Mouse (Mus musculus): Measurements from ENCODE around the gene Cby3.
A peak's percentile ranks its signal among the peaks of the same experiment; 100 is the strongest.
"Not testable (repeated sequence)": the region's sequence is repeated elsewhere in the genome, so short reads cannot be mapped to it uniquely, and the experiment has no call there.

The Cby3 gene

DNA sequence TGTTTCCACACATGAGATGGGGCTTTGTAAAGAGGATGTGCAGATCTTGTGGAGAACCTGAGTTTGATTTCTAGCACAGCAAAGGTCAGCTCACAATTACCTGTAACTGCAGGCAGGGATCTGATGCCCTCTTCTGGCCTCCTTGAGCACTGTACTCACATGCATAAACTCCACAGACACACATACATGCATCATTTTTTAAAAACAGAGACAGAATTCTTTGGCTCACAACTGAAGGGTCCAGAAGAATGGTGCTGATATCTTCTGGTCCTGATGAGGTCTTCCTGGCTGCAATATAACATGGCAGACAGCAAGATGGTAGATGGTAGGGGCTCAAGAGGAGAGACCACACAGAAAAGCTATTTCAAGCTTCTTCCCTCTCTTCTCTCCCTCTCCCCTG lies at the start of gene Cby3:
TSS of gene Cby3 (plus strand) at position 301 of the 400 bp plus-strand sequence.
- no peak for DNase-seq

DNA sequence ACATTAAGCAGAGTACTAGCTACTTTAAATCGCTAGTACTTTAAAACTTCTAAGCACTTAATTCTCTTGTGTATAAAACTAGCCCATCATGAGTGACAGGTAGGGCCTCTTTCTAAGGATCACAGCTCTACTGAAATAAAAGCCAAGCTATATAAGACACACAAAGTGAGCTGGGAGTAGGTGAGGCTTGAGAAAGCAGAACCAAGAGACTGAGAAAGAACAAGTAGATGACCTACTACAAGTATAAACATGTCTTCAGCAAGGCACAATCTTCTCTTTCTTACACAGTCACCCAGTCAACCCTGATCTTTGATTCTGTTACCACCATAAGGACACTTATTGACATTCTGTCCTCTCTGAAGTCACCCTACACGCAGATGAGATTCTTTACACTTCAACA lies 41.5 kb upstream of the Cby3 start:
- DNase-seq = no peak

DNA sequence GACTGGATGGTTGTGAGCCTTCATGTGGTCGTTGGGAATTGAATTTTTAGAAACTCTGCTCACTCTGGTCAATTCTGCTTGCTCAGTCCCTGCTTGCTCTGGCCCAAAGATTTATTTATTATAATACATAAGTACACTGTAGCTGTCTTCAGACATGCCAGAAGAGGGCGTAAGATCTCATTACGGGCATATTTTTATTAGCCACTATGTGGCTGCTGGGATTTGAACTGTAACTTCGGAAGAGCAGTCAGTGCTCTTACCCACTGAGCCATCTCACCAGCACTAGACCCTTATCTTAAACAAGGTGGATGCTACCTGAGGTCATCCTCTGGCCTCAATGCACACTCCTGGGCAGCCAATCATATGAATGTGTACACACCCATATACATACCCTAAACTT lies 34.9 kb upstream of the Cby3 start:
- DNase-seq = not testable (repeated sequence)

DNA sequence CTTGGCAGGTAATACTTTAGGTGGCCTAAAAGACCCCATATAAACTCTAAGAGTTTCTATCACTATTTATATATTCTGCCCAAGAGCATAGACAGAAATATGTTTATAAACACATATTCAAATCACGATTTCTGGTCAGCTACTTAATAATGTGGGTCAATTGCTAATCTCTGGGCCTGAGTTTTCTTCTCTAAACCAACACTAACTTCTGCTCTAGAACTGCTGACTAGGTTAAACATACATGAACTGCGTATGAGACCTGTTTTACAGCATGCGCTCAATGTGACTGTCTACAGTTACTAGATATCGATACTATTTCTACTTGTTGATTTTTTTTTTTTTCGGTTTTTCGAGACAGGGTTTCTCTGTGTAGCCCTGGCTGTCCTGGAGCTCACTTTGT lies 33.0 kb upstream of the Cby3 start:
- no peak for DNase-seq

DNA sequence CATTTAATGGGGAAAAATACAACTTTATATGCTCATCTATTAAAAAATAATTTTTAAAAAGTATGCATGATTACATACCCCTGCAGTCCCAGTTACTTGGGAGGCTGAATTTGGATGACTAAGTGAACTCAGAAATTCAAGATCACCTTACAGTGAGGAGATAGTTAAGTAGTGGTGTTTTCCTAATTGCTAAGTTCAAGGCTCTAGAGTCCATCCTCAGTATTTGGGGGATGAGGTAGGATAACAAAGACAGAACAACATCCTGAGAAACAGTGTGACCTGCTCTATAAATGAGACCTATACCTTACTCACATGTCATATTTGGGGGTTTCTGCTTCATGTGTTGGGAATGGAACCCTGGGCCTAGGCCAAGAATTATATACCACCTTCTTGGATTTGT lies 31.9 kb upstream of the Cby3 start:
- DNase-seq = no peak

DNA sequence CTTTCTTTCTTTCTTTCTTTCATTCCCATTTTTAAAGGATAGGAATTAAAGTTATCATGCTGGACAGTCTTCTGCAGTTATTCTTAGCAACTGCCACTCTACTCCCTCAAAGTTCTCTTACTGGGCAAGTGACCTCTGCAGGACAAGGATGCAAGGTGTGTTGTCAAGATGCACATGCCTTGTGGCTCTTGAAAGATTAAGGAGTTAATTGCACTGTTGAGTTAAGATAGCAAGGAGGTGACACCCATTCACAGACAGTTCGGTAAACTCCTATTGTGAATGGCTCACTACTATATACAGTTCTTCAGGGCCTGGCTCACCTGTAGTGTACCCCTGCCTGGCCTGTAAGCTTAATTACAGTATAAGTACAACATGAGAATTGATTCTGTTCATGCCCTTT lies 30.4 kb upstream of the Cby3 start:
- DNase-seq = no peak

DNA sequence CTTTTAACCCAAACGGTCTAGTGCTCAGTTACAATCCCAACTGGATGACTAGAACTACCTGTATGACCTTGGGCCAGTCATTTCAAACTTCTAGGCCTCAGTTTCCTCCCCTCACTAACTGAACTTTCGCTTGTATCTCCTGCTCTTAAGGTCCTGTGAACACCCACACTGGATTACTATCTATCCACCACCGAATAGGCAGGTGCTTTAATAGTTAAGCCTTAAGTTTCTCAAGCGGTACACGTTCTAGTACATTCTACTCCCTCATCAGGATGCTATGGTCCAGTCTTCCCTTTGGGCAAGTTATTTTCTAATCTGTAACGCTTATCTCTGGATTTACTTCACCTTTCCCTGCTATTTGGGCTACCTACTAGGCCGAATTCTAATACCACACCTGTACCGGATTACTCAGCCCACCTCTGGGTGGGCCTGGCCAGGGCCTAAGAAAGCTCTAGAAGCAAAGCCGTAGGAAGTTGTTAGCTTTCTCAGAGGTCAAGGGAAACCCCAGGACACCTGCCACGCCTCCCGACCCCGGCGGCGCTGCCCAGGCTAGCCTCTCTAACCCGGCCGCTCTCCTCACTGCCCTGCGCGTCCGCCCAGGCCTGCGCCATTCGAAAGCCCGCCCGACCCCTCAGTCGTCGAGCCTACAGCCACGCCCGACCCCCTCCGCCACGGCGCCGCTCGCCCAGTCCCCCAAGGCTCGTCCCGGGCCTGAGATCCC lies 29.4 kb upstream of the Cby3 start:
- DNase-seq = no peak

DNA sequence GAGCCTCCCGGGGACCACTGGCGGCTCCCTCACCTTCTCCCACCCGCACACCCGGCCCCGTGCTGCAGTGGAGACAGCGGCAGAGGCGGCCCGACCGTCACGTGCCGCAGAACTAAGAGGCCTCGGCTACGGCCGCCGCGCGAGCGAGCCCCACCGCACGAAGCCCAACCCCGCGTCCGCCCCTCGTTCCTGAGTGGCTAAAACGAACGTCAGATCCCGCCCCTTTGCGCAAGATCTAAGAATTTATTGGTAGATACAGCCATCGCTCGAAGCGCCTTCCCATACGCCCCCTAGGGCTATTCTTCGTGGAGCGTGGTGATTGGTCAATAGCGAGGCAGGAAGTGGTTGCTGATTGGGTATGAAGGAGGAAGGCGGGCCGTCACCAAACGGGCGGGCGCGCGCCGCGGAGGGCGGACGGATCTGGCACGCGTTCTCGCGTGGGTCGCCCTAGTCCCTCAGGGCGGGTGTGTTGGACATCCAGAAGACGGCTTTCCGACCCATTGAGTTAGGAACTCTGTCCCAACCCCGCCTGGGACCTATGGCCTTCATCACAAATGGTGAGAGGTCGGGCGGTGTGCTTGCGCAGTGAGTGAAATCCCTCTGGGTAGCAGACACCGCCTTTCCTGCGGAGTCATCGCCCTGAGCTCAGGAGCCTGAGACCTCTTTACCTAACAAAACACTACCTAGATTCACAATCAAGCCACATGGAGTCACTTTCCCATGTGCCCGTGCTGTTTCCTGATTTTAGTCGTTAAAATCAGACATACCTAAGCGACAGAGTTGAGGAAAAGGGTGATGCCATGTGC lies 28.6 kb upstream of the Cby3 start, which contains the start of gene Canx:
TSS of gene Canx (minus strand) at position 178 of the 806 bp plus-strand sequence.
- peak; percentile 99 for DNase-seq

DNA sequence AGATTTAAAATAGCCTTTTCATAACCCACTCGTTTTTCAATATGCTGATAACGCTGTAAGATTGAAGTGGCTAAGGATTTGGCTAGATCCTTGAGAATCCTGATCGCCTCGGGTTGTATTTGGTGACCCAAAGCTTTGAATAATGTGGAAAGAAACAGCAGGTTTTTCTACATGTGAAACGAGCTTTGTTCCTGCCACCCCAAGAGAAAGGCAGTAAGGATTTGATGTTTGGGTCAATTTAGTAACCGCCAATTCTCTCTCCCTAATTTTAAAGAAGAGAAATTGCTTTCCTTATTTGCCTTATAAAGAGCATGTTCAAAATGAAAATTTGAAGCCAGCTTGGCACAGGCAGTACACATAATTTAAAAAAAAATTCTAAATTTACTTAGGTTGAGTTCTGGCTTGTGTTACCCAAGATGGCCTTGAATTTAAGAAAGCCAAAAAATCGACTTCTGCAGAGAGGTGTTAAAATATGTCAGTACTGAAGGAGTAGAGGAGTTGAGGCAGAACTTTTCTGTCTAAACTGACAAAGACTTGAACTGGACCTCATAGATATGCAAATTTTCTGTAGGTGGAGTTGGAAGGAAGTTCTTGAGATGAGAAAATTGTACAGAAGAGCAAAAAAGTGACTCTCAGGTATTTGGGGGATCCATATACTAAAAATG lies 27.8 kb upstream of the Cby3 start:
- no peak for DNase-seq

DNA sequence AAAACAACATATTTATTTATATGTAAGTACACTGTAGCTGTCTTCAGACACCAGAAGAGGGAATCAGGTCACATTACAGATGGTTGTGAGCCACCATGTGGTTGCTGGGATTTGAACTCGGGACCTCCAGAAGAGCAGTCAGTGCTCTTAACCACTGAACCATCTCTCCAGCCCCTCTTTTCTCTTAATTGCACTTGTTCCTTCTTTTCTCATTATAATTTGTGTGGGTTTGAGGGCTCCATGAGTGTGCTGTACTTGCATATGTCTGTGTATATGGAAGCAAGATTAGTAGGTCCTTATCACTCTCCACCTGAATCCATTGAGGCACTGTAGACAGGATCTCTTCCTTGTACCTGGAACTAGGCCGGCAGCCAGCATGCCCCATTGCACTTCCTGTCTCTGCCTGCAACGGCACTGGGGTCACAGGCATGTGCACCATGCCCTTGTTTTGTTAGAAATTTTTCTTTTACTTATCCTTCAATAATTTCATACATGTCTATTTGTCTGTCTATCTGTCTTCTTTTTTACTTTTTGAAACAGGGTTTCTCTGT lies 26.1 kb upstream of the Cby3 start:
- DNase-seq = no peak

DNA sequence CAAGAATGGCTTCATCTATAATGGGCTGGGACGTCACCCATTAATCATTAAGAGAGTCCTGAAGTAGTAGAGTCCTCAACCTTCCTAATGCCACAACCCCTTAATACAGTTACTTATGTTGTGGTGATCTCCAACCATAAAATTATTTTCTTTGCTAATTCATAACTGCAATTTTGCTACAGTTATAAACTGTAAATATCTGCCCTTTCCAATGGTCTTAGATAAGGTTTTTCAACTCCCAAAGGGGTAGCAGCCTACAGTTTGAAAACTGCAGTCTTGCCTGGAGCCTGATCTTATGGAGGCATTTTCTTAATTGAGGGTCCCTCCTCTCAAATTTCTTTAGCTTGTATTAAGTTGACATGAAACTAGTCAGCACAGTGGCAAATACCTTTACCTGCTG lies 24.9 kb upstream of the Cby3 start:
- DNase-seq = no peak

DNA sequence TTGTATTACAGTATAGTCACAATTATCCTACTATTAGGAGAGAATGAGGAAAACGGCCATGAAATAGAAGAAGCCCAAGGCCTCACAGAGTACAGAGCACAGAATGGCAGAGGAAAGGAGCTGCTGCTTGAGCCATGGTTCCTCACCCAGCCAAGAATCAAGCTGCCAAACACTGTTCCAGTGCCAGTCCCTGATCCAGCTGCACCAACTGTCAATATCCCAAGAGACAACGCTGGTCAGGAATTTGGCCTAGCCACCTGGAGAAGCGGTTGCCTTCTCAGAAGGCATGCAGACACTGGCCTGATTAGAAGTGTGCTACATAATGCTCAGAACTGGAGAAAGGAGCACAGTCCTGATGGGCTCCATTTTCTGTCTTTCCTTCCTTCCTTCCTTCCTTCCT lies 21.1 kb upstream of the Cby3 start:
- DNase-seq = no peak

DNA sequence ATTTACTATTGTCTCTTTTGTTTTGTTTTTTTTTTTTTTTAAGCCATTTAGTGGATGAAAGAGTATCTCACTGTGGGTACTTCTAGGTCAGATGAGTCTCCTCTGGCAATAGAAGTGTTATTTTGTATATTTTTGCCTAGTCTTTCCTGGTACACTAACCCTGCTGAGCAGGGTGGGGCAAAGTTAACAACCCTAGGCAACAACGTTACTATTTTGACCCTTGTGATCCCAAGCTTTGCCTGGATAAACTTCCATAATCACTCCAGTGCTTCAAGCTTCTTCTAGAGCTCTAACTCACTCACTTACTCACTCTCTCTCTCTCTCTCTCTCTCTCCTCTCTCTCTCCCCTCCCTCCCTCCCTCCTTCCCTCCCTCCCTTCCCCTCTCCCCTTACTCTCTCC lies 18.1 kb upstream of the Cby3 start:
- DNase-seq = no peak

DNA sequence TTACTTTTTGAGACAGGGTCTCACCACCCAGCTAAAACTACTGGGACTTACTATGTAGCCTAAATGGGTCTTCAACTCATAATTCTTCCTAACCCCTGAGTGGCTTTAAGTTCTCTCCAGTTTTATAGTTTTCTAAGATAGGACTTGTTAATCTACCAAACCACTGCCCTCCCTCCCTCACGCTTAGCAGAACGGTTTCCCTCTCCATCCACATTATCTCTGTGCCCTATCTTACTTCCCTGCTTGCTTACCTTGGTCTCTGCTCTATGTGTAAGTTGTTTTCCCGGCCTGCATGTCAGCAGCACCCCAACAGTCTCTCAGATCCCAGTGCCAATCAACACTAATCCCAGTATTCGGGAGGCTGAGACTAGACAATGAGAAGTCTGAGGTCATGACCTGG lies 17.4 kb upstream of the Cby3 start:
- no peak for DNase-seq

DNA sequence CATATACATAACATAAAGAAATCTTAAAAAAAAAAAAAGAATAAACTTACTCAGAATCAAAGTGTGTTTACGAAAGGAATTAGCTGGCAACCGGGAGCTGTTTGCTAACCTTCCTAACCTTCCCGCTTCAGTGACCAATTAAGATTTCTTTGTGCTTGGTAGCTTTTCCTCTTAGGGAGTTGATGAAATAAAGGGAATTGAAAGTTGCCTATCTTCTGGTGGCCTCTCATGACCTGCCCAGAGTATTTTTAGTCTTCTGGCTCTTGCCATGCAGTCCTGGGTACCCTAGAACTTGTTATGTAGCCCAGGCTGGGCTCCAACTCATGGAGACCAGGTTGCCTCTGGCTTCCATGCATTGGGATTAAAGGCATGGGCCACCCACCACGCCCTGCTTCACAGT lies 8.8 kb upstream of the Cby3 start:
- DNase-seq = no peak

DNA sequence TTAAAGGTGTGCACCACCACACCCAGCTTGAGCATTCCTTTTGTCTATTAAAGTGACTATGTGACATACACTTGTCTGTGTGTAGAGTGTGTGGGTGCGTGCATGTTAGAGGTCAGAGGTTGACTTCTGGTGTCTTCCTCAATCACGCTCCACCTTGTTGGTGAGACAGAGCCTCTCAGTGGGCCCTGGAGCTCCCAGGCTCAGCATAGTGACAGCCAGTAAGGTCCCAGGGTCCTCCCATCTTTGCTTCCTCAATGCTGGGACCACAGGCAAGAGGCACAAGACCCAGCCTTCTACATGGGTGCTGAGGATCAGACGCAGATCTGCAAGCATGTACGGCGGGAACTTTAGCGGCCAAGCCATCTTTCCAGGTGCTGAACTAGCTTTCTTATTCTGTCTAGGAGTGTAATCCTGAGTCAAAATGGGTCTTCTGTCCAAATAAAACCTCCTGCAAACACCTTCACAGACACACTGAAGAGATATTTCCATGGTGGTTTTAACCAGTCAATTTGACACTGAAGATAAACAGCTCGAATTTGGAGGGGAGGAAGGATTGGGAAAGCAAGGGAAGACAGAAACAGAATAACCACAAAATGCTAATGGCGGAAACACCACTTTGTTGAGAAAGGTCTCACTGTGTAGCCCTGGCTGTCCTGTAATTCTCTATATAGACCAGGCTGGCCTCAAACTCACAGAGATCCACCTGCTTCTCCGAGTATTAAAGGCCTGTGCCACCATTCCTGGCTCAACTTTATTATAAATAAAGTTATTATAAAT lies 7.8 kb upstream of the Cby3 start:
- no peak for DNase-seq

DNA sequence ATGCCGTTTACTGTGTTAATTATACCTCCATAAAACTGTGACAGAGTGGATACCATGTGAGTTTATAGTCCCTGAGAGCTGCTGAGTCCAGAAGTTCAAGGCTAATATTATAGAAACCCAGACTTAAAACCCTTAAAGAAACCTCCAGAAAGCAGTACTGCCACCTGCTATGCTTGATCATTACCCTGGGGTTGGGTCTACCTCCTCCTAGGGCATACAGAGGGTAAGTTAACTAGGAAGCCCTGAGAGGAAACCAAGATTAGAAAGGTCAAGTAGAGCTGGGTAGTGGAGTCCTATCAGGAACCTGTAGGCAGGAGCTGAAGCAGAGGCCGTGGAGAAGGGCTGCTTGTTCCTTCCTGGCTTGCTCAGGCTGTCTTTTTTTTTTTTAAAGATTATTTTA lies 2.1 kb upstream of the Cby3 start:
- no peak for DNase-seq

DNA sequence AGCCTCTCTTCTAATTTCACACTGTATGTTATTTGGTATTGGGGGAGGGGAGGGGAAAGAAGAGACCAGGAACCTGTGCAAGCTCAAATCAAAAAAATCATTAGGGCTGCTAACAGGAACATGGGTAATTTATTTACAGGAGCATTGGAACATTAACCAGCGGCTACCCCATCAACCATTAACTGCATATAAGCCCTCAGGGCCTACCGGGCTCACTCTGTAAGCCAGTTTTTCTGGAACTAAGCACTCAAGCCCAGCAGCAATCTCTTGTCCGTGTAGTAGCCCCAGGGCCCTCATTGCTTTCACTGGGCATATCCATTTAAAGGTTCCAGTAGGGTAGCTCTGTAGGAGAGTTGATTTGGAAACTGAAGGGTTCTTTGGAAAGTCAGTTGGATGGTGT lies 589 bp downstream of the Cby3 start:
- no peak for DNase-seq

DNA sequence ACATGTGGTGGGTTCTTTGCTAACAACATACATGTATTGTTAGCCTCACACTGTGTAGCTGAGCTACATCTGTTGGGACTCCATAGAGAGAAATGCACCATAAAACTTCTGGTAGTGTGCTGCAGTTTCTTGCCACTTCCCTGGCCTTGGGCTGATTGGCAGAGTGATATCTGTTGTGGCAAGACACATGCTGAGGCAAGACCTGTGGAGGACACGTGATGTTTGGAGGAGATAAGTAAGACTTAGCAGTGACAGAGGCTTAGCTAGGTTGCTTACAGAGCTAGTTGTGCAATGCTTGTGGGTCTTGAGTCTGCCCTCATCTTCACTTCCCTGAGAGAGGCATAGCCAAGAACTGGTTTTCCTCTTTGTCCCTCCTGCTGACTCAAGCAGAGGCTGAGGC lies 1.1 kb downstream of the Cby3 start:
- DNase-seq = no peak

DNA sequence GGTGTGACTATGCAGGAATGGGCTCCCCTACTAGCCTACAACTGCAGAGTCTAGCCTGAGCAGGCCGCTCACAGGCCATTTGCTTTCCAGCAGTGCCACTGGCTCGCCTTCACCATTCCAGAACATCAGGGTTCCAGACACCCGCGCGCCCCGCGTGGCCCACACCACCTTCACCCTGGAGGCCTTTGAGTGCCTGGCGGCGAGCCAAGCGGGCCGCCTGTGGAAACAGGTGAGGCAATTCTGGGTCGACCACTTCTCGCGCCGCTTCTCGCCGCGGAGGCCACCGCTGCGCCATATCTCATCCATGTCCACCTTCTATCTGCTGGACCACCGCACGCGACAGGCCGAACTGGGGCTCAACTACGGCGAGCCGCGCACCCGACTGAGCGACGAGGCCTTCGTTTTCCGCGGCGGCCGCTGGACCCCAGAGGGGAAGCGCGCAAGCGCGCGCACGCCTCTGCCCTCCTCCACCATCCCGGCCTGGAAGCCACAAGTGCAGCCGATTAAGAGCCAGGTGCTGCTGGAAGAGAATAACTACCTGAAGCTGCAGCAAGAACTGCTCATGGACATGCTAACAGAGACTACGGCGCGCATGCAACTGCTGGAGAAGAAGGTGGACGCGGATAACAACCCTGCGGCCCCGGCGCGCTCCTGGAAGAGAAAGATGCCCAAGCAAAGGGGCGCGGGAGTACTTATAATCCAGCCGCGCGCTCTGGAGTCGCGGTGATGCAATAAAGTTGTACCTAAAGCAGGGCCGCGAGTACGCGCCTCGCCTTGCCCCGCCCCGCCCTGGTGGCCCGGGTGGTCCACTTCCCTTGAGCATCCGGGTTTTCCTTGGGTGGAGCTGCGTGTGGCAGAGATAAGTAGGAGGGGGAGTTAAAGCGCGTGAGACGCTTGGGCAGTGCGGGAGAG lies 4.9 kb downstream of the Cby3 start:
- DNase-seq = peak; percentile 70

DNA sequence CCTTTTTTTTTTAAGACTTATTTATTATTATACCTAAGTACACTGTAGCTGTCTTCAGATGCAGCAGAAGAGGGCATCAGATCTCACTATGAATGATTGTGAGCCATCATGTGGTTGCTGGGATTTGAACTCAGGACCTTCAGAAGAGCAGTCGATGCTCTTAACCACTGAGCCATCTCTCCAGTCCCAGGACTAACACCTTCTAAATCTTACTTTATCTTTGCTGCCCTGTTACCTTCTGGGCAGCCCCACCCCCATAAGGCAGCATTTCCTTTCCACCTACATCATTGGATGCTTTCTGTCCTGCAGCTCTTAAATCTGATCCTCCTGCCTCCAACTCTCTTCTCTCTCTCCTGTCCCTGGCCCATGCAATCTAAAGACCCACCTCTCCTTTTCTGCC lies 7.0 kb downstream of the Cby3 start:
- not testable (repeated sequence) for DNase-seq

DNA sequence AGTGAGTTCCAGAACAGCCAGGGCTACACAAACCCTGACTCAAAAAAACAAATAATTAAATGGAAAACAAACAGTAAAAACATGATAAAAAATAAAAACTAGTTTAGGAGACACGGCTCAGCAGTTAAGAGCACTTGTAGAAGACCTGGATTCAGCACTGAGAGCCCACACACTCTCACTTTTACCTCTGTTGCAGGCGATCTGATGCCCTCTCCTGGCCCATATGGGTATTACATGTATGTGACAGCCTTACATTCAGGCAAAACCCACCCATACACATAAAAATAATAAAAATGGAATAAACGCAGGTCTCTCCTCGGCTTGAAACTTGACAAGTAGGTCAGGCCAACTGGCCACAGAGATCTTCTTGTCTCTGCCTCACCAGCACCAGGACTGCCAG lies 10.3 kb downstream of the Cby3 start:
- peak; percentile 64 for DNase-seq
